Comparison of ENCODE assay signal across 10 mouse cellular contexts in genomic region chr19:7140856-7141421, GRCm38 (mm10). TPM values are rescaled to one million over a fixed set of nuclear protein-coding genes. Genes with fewer than 3 reads are reported as not detected.
DNase-seq lines count a peak whose midpoint lies in the region; TF ChIP-seq lines count a peak whose summit lies in the region.
"Had no signal": no experiment of that assay in that cellular context is flagged by ENCODE, and none has a peak within 500 bp of the region (broad histone marks: within the 10 kb centered on the region; RNA-seq: fewer than 3 reads in every experiment).

No protein-coding gene starts in this region.

- no peak for TF ChIP-seq CTCF in gastrocnemius, adult 2 months (IDR thresholded peaks at IDR 0.05)

- H3K4me1 ChIP-seq in midbrain, embryonic 10.5 days, result peaks cover 84% of the 10 kb centered on the region

- no peaks in the 10 kb centered on the region for H3K9me3 ChIP-seq in midbrain, embryonic 10.5 days (replicated peaks)
- H3K9me3 ChIP-seq: lung, embryonic 15.5 days had no signal

- intact Hi-C loops in gastrocnemius, adult 2 months (cut with DNase I), result no loop called here

- H3K36me3 ChIP-seq in midbrain, embryonic 10.5 days, result no peaks in the 10 kb centered on the region
- H3K36me3 ChIP-seq: lung, embryonic 15.5 days had no signal

- H3K27ac ChIP-seq in gastrocnemius, adult 2 months, result 0 out of 2 replicates have a peak overlapping the region, but pooled peaks have one; percentile 12
- H3K27ac ChIP-seq in midbrain, embryonic 10.5 days (replicated peaks), result peak overlapping the region; percentile 74
- H3K27ac ChIP-seq: lung, embryonic 15.5 days had no signal

- no peak overlapping the region for H3K4me3 ChIP-seq in gastrocnemius, adult 2 months
- no peak overlapping the region for H3K4me3 ChIP-seq in midbrain, embryonic 10.5 days
- H3K4me3 ChIP-seq: lung, embryonic 15.5 days had no signal

- H3K27me3 ChIP-seq in midbrain, embryonic 10.5 days (ENCODE audit: low read depth, poor library complexity, severe bottlenecking), result peaks cover 96% of the 10 kb centered on the region

- 55% methylated on average over 12 of the region's 12 CpGs for WGBS in midbrain, embryonic 10.5 days

- no peak for DNase-seq in gastrocnemius, adult 2 months
- no peak for DNase-seq in gastrocnemius, postnatal 25 days
- peak; percentile 34 for DNase-seq in thymus, postnatal 14 days
- no peak for DNase-seq in thymus, adult 18-20 months
- no peak for DNase-seq in midbrain, embryonic 10.5 days (ENCODE audit: low spot score)
- DNase-seq in ovary, postnatal 10 days (ENCODE audit: low spot score), result no peak
- DNase-seq in gastrocnemius, postnatal 4 days (ENCODE audit: low spot score in 2 of 2), result no peak
- DNase-seq in layer of hippocampus, postnatal 36 days, result no peak
- DNase-seq: kidney, adult 8-10 months had no signal

RNA-seq across cellular contexts. Expression of gene Flrt1, which starts 35.4 kb away (rescaled TPM):
- total RNA-seq in gastrocnemius, adult 2 months (2021), result under 1 TPM; 0.53 to 0.54 TPM
- under 1 TPM; 0.31 to 0.35 TPM for total RNA-seq in gastrocnemius, postnatal 25 days (2021)
- 6.0 and 7.5 TPM in 2 replicates for polyA plus RNA-seq in midbrain, embryonic 10.5 days (2016; fragmentation: Nextera tagmentation; extraction: Ambion mirVana)
- 1 to 10 TPM in 1 of 2 experiments, under 1 TPM in 1; 0.91 to 1.4 TPM for total RNA-seq in gastrocnemius, postnatal 4 days (2021)
- total RNA-seq in layer of hippocampus, postnatal 36 days (2021), result 10 to 100 TPM; 18.4 to 18.6 TPM

Comparison
In these comparisons a context has a peak if more than half of its experiments do, and no peak if none do; other contexts are left out.
1. RNA of gene Flrt1, which starts 35.4 kb away (total RNA-seq): 18.4 to 18.6 TPM in layer of hippocampus, postnatal 36 days; 0.91 to 1.4 TPM in gastrocnemius, postnatal 4 days, 0.53 to 0.54 TPM in gastrocnemius, adult 2 months and 0.31 to 0.35 TPM in gastrocnemius, postnatal 25 days; every median in the first group is over 4 times any median in the second.